16 mouse cellular contexts compared by ENCODE assay signal in genomic region chr14:14631750-14632149, GRCm38 (mm10).
DNase-seq lines count a peak whose midpoint lies in the region; ATAC-seq and TF ChIP-seq lines count a peak whose summit lies in the region.
"Had no signal": no experiment of that assay in that cellular context is flagged by ENCODE, and none has a peak within 500 bp of the region (broad histone marks: within the 10 kb centered on the region; RNA-seq: fewer than 3 reads in every experiment).

No protein-coding gene starts in this region.

- no peak overlapping the region for H3K4me3 ChIP-seq in midbrain, embryonic 11.5 days (ENCODE audit: low read depth, low read length)
- H3K4me3 ChIP-seq in midbrain, embryonic 13.5 days (replicated peaks) = no peak overlapping the region
- H3K4me3 ChIP-seq in limb, embryonic 13.5 days = no peak overlapping the region
- no peak overlapping the region for H3K4me3 ChIP-seq in forebrain, postnatal 0 days (ENCODE audit: low read depth, low read length)

- H3K9me3 ChIP-seq in midbrain, embryonic 11.5 days (ENCODE audit: control insufficient read depth, low read length) = no peaks in the 10 kb centered on the region
- no peaks in the 10 kb centered on the region for H3K9me3 ChIP-seq in midbrain, embryonic 13.5 days
- no peaks in the 10 kb centered on the region for H3K9me3 ChIP-seq in limb, embryonic 13.5 days
- no peaks in the 10 kb centered on the region for H3K9me3 ChIP-seq in forebrain, postnatal 0 days (ENCODE audit: low read length)
- H3K9me3 ChIP-seq: forebrain, embryonic 12.5 days; limb, embryonic 15.5 days; midbrain, embryonic 12.5 days had no signal

- H3K4me1 ChIP-seq in midbrain, embryonic 11.5 days (ENCODE audit: control insufficient read depth, insufficient read depth, low read length) = peaks cover 7% of the 10 kb centered on the region
- H3K4me1 ChIP-seq in midbrain, embryonic 13.5 days (replicated peaks) = peaks cover 17% of the 10 kb centered on the region
- H3K4me1 ChIP-seq in limb, embryonic 13.5 days = peaks cover 25% of the 10 kb centered on the region
- H3K4me1 ChIP-seq in forebrain, postnatal 0 days (ENCODE audit: insufficient read depth) = no peaks in the 10 kb centered on the region

- H3K4me2 ChIP-seq in midbrain, embryonic 11.5 days = no peak overlapping the region
- no peak overlapping the region for H3K4me2 ChIP-seq in midbrain, embryonic 13.5 days (replicated peaks)
- peak overlapping the region; percentile 71; the same call in 1 of the 2 replicates for H3K4me2 ChIP-seq in limb, embryonic 13.5 days (replicated peaks)
- no peak overlapping the region for H3K4me2 ChIP-seq in forebrain, postnatal 0 days (ENCODE audit: low read depth)

- 56% methylated on average over 6 of the region's 6 CpGs for WGBS in midbrain, embryonic 11.5 days
- 51% methylated on average over 6 of the region's 6 CpGs for WGBS in midbrain, embryonic 13.5 days
- WGBS in limb, embryonic 13.5 days = 43% methylated on average over 6 of the region's 6 CpGs
- WGBS in forebrain, postnatal 0 days = 49% methylated on average over 6 of the region's 6 CpGs

- no peak for ATAC-seq in midbrain, embryonic 11.5 days (ENCODE audit: low FRiP score)
- ATAC-seq in midbrain, embryonic 13.5 days = no peak
- ATAC-seq in limb, embryonic 13.5 days (ENCODE audit: low FRiP score, low read depth) = no peak
- peak; percentile 68 for ATAC-seq in megakaryocyte-erythroid progenitor cell, adult 5-6 weeks (replicated peaks; ENCODE audit: low FRiP score, low TSS enrichment, poor library complexity, severe bottlenecking)
- no peak for ATAC-seq in forebrain, postnatal 0 days

- no peak overlapping the region for H3K27ac ChIP-seq in midbrain, embryonic 11.5 days (ENCODE audit: low read depth, low read length)
- H3K27ac ChIP-seq in midbrain, embryonic 13.5 days = no peak overlapping the region
- H3K27ac ChIP-seq in limb, embryonic 13.5 days = no peak overlapping the region
- H3K27ac ChIP-seq in forebrain, postnatal 0 days (ENCODE audit: low read depth, low read length) = no peak overlapping the region
- H3K27ac ChIP-seq: forebrain, embryonic 12.5 days; hindbrain, postnatal 0 days; left cerebral cortex, adult 2 months; midbrain, embryonic 12.5 days had no signal

- no peak overlapping the region for H3K9ac ChIP-seq in midbrain, embryonic 11.5 days (ENCODE audit: low read length)
- no peak overlapping the region for H3K9ac ChIP-seq in midbrain, embryonic 13.5 days (replicated peaks)
- no peak overlapping the region for H3K9ac ChIP-seq in limb, embryonic 13.5 days
- H3K9ac ChIP-seq in forebrain, postnatal 0 days = no peak overlapping the region
- H3K9ac ChIP-seq: forebrain, embryonic 12.5 days; limb, embryonic 15.5 days; midbrain, embryonic 12.5 days had no signal

- peak; percentile 8 for DNase-seq in embryo, embryonic 11 days
- DNase-seq in embryo, embryonic 10.5 days (ENCODE audit: low spot score) = no peak
- DNase-seq in midbrain, embryonic 11.5 days (ENCODE audit: low spot score, missing footprints) = peak; percentile 83
- no peak for DNase-seq in left cerebral cortex, adult 18-20 months (ENCODE audit: low spot score in 2 of 2)
- no peak for DNase-seq in forebrain, postnatal 0 days
- DNase-seq: cerebellum, adult 11-12 months; kidney, adult 8-10 months had no signal

- TF ChIP-seq CTCF in forebrain, postnatal 0 days (IDR thresholded peaks at IDR 0.05; ENCODE audit: low read depth) = no peak

- H3K27me3 ChIP-seq in midbrain, embryonic 11.5 days (ENCODE audit: control insufficient read depth, insufficient read depth, low read length) = no peaks in the 10 kb centered on the region
- peaks cover 8% of the 10 kb centered on the region; the same call in 1 of the 2 replicates for H3K27me3 ChIP-seq in midbrain, embryonic 13.5 days
- H3K27me3 ChIP-seq in limb, embryonic 13.5 days = no peaks in the 10 kb centered on the region
- H3K27me3 ChIP-seq in forebrain, postnatal 0 days (ENCODE audit: insufficient read depth, low read length) = 0 out of 2 replicates have a peak, but pooled peaks cover 2% of the 10 kb centered on the region
- H3K27me3 ChIP-seq: CH12.LX; limb, embryonic 15.5 days; midbrain, embryonic 12.5 days had no signal

- no peaks in the 10 kb centered on the region for H3K36me3 ChIP-seq in midbrain, embryonic 11.5 days (ENCODE audit: control insufficient read depth, insufficient read depth, low read length)
- H3K36me3 ChIP-seq in midbrain, embryonic 13.5 days = no peaks in the 10 kb centered on the region
- no peaks in the 10 kb centered on the region for H3K36me3 ChIP-seq in limb, embryonic 13.5 days
- H3K36me3 ChIP-seq in forebrain, postnatal 0 days (ENCODE audit: insufficient read depth) = no peaks in the 10 kb centered on the region
- H3K36me3 ChIP-seq: forebrain, embryonic 12.5 days; limb, embryonic 15.5 days; midbrain, embryonic 12.5 days had no signal

Comparison
In these comparisons a context has a peak if more than half of its experiments do, and no peak if none do; other contexts are left out.
1. DNase-seq: peak in embryo, embryonic 11 days (single experiment) and midbrain, embryonic 11.5 days (single experiment); none in embryo, embryonic 10.5 days (single experiment), left cerebral cortex, adult 18-20 months (0 of 2) and forebrain, postnatal 0 days (single experiment).